Comparison of ENCODE assay signal across 10 mouse cellular contexts in genomic region chr4:151216553-151217292, GRCm38 (mm10).
DNase-seq lines count a peak whose midpoint lies in the region; TF ChIP-seq lines count a peak whose summit lies in the region.
"Had no signal": no experiment of that assay in that cellular context is flagged by ENCODE, and none has a peak within 500 bp of the region (broad histone marks: within the 10 kb centered on the region; RNA-seq: fewer than 3 reads in every experiment).

No protein-coding gene starts in this region.

- DNase-seq in layer of hippocampus, adult 11-12 months (ENCODE audit: low spot score): peak; percentile 50
- no peak for DNase-seq in layer of hippocampus, adult 9-10 months (ENCODE audit: low spot score)
- DNase-seq in brain, embryonic 14.5 days (ENCODE audit: low read depth): peak; percentile 87
- peak; percentile 9 for DNase-seq in lung, postnatal 14 days
- DNase-seq in adrenal gland, postnatal 14 days: no peak
- no peak for DNase-seq in embryo, embryonic 11 days
- no peak for DNase-seq in gastrocnemius, postnatal 36 days
- DNase-seq: cerebellum, adult 8-10 months; heart, postnatal 14 days had no signal

- no peak overlapping the region for H3K27ac ChIP-seq in ES-Bruce4 (ENCODE audit: insufficient read depth, low read length)

- intact Hi-C loops in gastrocnemius, postnatal 36 days (cut with DNase I): no loop called here

- no peak for TF ChIP-seq POLR2A in ES-Bruce4 (IDR thresholded peaks at IDR 0.05; ENCODE audit: insufficient read depth, low read length)
- TF ChIP-seq POLR2A in brain, embryonic 14.5 days (IDR thresholded peaks at IDR 0.05; ENCODE audit: borderline replicate concordance, extremely low read depth, insufficient read depth, insufficient read length, poor library complexity, severe bottlenecking): no peak

- H3K9ac ChIP-seq in ES-Bruce4 (ENCODE audit: low read depth, poor library complexity, severe bottlenecking): no peak overlapping the region

- H3K27me3 ChIP-seq in ES-Bruce4 (ENCODE audit: control insufficient read depth, insufficient read depth, low read length, poor library complexity, severe bottlenecking): no peaks in the 10 kb centered on the region

- peak; percentile 31 for TF ChIP-seq CTCF in ES-Bruce4 (IDR thresholded peaks at IDR 0.05; ENCODE audit: low read depth, low read length)
- TF ChIP-seq CTCF in brain, embryonic 14.5 days (IDR thresholded peaks at IDR 0.05; ENCODE audit: borderline replicate concordance, extremely low read depth, insufficient read depth, insufficient read length): peak; percentile 39; the same call in 1 of the 2 replicates

- H3K36me3 ChIP-seq in ES-Bruce4 (ENCODE audit: control insufficient read depth, insufficient read depth, low read length, poor library complexity, severe bottlenecking): no peaks in the 10 kb centered on the region

- H3K4me1 ChIP-seq in ES-Bruce4 (ENCODE audit: control insufficient read depth, insufficient read depth, low read length): no peaks in the 10 kb centered on the region

- H3K9me3 ChIP-seq in ES-Bruce4 (replicated peaks; ENCODE audit: control insufficient read depth, insufficient read depth, low read length, poor library complexity, severe bottlenecking): no peaks in the 10 kb centered on the region

- no peak for TF ChIP-seq EP300 in ES-Bruce4 (IDR thresholded peaks at IDR 0.05; ENCODE audit: insufficient read depth, low read depth, low read length)

- H3K4me3 ChIP-seq in ES-Bruce4 (ENCODE audit: low read depth, low read length): no peak overlapping the region

Comparison
In these comparisons a context has a peak if more than half of its experiments do, and no peak if none do; other contexts are left out.
1. DNase-seq: peak in layer of hippocampus, adult 11-12 months (single experiment), brain, embryonic 14.5 days (single experiment) and lung, postnatal 14 days (single experiment); none in layer of hippocampus, adult 9-10 months (single experiment), adrenal gland, postnatal 14 days (single experiment), embryo, embryonic 11 days (single experiment) and gastrocnemius, postnatal 36 days (0 of 2).